Mouse (Mus musculus) monocyte, adult 5-6 weeks (primary cell): ENCODE measurements around the gene Pzp. TPM values are rescaled to one million over a fixed set of nuclear protein-coding genes. Genes with fewer than 3 reads are reported as not detected.

Source experiments
- ATAC-seq: fragments of 153-309, 156-312 bp; replicated peaks from 2 replicates; pipeline ENCODE4 v1.8.0; 2017; ENCODE audit warnings: mild to moderate bottlenecking; ENCODE audit not compliant: low TSS enrichment, insufficient number of reproducible peaks, severe bottlenecking, poor library complexity, low FRiP score
- total RNA-seq: library from RNA; stranded (forward); fragments of 200-1000, 200-491, 200-594 nt; gene quantifications from 3 replicates; pipeline ENCODE4 v1.2.3, GENCODE M21; 2017

The Pzp gene
- total RNA-seq: not detected in 3 replicates

DNA sequence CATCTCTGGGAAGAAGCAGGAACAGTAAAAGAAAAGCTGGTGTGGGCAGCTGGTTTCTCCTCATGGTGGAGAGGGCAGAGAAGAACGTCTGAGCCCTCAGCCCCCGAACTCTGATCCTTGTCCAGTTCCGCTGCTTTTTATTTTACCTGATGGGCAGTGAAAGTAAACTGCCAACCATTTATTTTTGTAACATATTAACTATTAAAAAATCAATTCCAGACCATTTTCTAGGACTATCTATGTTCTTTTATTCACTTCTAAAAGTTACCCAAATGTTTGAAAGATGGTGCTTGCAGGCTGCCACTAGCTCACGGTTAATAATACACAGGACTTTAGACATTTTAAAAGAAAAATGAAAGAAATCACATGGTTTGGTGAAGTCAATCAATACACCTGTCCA lies at the start of gene Pzp:
Pzp (minus strand) TSS at position 120 of the 400 bp plus-strand sequence.
- no peak for ATAC-seq

DNA sequence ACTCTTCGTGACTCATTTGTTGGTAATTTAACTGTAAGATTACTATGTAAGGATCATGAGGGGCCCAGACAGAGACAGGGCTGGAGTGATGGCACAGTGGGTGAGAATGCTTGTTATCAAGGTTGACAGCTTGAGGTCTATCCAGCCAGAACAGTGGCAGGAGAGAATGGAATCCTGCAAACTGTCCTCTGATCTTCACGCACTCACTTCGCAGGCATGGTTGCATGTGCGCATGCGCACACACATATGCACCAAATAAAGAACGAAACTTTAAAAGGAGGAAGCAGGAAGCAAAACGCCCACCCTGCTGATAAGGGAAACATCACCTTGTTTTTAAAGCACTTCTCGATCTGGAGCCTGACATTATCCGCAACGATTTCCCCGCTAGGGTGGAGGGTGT lies 40.1 kb upstream of the Pzp start:
- no peak for ATAC-seq

DNA sequence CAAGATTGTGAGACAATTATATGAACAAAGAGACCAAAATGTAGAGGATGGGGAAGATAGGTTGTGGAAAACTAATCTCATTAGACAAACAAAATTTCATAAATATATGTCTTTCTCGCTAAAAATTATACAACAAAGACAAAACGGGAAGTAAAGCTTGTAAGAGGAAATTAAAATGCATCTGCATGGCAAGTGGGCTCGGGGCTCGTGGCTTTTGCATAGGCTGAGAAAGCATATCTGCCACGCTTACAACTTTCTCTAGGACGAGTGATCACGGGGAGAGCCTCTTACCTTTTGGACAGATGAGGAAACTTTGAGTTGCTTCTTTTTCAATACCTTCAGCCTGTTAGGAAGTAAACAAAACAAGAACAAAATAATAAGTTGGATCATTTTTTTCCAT lies 27.5 kb upstream of the Pzp start:
- no peak for ATAC-seq

DNA sequence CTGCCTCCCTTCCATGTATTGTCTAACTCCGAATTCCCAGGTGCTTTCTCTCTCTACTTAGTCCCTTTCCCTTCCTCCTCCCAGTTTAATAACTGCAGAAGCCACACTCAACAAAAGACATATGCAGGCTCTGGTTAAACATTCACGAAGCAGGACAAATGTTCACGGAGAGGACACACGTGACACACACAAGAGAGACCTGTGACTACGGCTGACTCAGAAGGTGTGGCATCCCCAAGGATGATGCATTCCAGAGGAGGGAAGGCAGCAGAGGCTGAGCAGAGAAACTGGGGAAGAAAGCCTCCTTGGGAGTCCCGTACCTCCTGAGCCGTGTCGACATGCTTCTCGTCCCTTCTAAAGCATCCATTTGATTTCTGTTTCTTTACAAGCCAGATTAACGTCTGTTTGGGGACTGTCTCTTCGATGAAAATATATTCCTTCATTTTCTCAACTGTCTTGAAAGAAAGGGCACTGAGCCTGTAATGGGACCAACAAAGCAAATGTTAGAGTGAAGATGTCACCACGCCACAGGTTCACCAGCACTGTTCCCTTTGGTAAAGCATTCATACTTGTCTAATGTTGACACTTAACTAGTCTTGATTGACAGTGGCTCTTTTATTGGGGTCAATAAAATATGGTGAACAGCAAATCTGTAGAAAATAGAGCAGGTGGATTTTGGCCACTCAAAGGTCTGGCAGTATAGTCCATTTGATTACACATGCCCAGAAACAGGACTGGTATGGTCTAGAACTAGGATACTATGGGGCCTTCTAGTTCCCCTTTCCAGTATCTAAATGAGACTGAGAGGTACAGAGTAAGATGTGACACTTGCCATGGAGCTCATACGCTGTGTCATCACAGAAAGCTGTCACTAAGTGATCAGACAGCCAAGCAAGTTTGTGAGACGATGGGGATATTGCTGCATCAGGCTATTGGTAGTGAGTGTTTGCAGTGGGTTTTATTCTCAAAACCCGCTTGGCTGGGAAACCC lies 23.2 kb upstream of the Pzp start:
- ATAC-seq: no peak

DNA sequence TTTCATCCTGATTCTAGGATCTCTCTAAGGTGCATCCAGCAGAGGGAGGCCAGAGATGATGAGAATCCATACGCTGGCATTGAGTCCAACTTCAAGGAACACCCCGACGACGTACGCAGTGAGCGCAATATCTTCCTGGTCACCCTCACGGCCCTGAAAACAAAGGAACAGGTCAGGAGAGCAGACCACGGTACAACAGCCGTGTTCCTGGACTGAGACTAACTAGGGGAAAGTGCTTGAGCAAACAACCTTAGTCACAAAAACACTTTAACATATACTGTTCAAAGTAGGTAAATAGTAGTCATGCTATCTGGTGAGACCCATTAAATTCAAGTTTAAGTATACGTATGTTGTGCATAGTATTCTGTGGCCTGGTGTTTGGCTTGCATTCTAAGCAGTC lies 22.0 kb upstream of the Pzp start:
- no peak for ATAC-seq

DNA sequence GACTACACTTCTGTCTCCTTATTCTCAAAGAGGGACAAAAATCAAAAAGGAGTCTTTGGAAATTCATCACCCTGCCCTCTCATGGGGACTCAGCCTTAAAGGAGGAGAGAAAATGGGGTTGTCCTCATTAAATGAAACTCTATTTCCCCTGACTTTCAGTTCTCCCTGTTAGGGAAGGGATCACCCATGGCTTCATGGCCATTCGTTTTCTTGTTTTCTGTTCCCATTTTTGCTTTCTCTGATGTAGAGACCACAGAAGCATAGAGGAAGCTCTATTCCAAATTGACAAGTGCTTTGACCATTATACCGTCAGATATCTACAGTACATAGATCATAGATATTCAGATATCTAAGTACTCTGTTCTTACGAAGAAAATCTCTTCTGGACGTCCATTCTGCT lies 18.9 kb upstream of the Pzp start:
- ATAC-seq: no peak

DNA sequence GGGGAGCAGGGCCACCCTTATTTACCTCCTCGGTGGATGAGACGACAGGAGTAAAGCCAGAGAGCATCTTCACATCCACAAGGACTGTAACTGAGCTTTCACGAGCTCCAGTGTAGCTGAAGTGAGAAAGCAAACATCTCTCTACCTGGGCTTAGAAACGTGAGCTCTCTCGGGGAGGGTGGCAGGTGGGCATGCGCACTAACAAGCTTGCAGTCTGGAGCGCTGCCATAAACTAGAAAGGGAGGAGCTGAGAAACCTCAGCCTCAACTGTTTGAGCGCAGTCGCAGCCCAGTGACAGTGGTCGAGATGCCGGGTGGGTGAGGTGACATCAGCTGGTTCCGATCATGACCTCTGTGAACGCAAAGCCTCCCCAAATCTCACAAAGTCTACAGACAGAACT lies 16.7 kb upstream of the Pzp start:
- no peak for ATAC-seq

DNA sequence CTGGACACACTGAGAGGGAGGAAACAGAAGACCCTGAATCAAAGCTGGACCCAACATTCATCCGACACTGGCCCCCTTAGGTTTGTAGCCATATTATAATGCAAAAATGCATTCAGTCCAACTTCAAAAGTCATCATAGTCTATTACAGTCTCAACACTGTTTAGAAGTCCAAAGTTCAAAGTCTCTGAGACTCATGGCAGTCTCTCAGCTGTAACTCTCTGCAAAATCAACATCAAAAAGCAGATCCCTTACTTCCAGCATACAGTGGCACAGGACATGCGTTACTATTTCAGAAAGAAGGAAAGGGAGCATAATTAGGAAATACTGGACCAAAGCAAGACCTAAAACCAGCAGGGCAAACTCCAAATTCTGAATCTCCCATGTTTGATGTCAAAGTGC lies 8.7 kb upstream of the Pzp start:
- ATAC-seq: no peak

DNA sequence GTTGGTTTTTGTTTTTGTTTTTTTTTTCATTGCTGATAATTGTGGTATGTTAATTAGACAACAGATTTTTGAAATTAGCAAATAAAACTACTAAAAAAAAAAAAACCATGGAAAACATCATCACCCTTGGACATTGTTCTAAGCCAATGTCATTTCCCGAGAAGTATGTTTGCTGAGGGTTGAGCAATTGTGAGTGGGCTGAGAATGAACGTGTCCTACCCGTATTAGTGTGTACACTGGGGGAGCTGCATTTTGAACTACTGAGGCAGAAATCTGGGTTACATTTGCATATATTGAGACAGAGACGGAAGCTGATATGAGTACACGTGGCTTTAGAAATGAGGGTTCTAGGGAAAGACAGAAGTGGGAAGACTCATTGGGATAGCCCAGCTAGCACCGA lies 6.8 kb upstream of the Pzp start:
- no peak for ATAC-seq

DNA sequence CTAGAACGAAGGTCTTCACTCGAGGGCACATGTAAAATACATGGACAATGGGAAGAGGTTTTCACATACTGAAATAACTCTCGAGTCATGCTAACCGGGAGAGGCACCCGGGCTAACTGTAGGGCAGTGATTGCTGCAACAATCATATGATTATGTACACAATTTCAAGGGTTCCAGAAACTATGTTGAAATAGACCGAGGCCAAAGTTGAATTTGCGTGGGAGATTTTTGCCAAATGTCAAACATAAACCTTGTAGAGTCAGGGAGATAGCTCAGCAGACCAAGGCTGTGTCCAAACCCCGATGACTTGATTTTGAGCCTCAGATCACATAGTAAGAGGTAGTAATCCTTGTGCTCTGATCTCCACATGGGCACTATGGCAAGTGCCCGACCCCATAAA lies 6.2 kb upstream of the Pzp start:
- no peak for ATAC-seq

DNA sequence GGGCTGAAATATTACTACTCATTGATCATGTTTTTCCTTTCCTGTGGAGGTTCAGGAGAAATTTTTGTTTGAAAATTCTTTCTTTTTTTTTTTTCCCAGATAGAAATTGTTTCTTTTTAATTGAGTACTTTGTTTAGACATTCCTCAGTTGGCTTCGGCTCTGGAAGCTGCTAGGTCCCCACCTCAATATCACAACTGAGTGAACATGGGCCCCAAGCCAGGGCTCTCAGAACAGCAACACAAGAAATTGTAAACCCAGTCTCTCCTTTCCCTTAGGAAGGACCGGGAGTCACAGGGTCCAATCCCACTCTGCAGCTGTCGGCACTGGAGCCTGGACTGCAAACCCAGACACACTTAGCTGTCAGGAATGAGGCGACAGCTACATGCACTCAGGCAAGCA lies 2.0 kb upstream of the Pzp start:
- no peak for ATAC-seq

DNA sequence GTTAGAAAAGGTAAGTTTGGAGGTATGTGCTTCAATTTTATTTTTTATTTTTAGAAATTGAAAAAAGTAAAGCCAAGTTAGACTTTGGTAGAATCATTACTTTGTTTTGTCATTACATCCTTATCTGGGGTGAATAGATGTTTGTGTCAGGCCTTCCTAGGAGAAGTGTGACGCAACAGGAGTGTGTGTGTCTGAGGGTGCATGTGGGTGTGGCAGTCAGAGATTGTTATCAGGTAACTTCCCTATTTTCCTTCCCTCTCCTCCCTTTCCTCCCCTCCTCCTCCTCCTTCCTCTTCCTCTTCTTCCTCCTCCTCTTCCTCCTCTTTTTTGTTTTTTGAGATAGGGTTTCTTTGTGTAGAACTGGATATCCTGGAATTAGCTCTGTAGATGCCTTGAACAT lies 590 bp upstream of the Pzp start:
- no peak for ATAC-seq

DNA sequence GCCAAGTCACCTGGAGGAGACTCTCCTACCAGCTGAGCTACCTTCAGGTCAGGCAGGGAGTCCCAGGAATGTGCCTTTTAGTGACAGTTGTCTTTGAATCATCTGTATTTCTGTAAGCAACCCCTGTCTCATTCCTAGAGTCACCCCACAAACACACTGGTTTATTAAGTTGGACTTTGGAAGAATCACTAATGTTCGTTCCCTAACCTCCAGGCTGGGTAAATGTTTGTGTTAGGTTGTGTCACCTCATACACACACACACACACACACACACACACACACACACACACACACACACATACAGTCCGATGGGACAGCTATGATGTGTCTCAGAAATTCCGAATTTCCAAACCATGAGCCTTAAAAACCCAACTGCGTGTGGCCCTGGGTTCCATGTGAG lies 719 bp downstream of the Pzp start:
- no peak for ATAC-seq

DNA sequence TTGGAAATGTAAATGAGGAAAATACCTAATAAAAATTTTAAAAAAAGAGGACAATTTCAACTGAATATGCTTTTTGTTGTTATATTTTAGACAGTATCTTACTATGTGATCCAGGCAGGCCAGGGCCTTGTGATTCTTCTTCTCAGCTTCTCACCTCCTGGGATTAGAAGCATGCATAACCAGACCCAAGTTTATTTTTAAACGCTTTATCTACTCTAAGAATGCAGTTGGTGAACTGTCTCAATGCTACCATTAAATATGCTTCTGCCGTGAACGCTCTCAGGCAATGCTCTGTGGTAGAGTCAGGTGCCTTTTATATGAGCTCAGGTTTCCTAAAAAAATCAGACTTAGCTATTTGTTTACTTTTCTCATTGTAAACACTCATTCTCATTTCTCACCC lies 3.2 kb downstream of the Pzp start:
- no peak for ATAC-seq

DNA sequence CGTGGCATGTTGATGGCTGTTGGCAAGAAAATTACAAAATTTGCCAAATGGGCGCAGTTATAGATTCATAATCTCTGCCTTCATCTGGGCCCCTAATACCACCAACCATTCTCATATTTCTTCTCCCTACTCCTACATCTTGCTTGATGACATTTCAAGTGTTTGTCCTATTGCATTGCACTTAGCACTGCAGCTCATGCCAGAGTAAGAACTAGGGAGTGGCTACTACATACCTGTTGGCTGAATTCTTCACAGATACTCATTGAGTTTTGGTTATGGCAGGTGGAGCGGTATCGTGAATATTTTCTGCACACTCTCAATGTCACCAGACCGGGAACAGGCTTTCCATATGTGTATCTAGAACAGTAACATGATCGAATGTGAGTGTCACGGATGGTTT lies 7.4 kb downstream of the Pzp start:
- ATAC-seq: no peak

DNA sequence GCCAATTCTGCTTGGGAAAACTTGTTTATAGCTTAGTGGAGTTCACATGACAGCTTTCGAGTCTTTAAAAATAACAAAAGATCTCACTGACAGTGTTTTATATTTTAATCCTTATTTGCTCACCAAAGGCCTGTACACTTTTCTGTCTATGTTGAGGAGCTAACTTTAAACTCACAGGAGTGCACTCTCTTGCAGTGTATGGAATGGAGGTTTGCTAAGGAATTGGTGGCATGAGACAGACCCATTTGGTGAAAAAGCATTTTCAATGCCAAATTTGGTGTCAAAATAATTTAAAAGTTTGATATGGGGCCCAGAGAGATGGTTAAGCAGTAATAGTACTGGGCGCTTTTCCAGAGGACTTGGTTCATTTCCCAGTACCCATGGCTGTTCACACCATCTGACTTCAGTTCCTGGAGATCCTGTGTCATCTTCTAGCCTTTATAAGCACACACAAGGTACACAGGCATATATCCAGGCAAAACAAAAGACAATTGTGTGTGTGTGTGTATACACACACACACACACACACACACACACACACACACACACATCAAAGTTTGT lies 20.8 kb downstream of the Pzp start:
- ATAC-seq: no peak

DNA sequence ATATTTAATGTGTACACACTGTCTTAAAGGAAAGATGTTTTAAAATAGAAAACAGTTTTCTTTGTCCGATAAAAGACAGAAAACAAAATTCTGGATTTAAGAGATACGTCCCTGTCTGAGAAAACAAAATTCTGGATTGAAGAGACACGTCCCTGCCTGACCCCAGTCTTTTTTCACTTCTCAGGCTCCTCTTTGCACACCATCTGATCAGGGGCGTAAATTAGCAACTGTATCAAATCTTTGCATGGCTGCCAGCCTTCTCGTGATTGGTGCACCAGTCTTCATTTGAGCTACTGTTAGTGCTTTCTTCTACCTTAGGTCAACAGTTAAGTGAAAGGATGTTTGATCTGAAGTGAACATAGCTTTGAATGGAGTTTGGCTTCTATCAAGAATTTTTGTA lies 21.8 kb downstream of the Pzp start:
- no peak for ATAC-seq

DNA sequence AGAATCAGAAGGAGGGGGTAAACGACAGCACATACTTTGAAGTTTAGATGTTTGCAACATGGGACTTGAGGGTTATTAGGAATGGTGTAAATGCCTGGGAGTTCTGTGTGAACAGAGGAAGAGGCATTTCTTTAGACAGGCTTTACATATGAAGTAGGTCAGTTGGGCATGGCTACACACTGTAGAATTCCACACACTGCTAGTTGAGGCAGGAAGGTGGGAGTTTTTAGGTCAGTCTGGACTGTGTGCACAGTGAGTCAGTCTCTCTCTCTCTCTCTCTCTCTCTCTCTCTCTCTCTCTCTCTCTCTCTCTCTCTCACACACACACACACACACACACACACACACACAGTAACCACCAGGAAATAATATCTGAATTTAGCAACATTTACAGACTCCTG lies 31.2 kb downstream of the Pzp start:
- no peak for ATAC-seq

DNA sequence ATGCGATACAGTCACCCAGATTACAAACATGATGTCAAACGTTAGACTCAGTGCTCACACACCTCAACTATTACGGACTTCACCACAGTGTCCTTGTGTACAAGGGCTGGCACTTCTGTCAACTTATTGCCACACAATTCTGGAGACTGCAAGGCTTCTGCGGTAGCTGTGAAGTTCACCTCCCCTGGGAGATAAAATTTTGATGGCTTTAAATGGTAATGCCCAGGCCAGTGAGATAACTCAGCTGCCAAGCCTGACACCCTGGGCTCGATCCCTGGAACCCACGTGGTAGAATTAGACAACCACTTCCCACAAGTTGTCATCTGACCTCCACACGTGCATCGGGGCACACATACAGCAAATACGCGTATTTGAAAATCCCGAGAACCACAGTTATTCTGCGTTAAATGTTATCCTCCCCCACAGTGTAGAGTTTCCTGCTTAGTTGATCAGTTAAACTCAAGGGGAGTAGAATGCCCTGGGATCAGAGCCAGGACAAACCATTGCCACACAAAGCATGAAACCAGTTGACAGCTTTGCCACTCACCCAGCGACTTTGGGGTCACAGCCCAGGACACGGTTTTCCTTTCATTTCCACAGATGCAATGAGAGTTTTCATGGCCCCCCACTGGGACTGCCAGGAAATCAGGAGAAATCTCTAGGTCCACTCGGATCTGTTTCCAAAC lies 31.7 kb downstream of the Pzp start:
- ATAC-seq: no peak

DNA sequence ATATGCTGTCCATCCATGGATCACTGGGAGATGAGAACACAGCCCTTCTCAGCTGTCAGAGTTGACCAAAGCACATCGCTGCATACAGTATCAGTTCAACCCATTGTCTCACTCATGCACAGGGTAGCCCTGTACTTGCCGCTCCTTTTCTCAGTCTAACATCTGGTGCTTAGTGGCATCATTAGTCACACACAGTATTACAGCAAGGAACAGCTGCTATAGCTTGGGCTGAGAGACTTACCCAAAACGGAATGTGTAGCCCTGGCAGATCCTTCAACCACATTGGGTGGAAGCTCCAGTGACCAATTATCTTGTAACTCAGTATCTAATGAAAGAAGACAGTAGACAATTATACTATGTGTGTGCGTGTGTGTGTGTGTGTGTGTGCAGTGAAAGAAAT lies 34.6 kb downstream of the Pzp start:
- ATAC-seq: no peak
